Mouse (Mus musculus) intestine, embryonic 15.5 days (tissue): ENCODE data around the gene Olfr135. TPM values are rescaled to one million over a fixed set of nuclear protein-coding genes. Genes with fewer than 3 reads are reported as not detected.

Experiments
- ATAC-seq: fragments of 200-750 bp; cut with Nextera tagmentation; 2 replicates; pipeline ENCODE4 v1.8.0; 2017; ENCODE audit warnings: moderate TSS enrichment, moderate library complexity
- H3K27ac ChIP-seq: fragments of 300-500 bp; sonication (generic); 2 replicates; pipeline ENCODE4 v1.5.1; 2015; ENCODE audit warnings: mild to moderate bottlenecking, inconsistent platforms
- H3K27me3 ChIP-seq: fragments of 300-500 bp; sonication (generic); replicated peaks from 2 replicates; pipeline ENCODE4 v1.6.1; 2015; ENCODE audit warnings: inconsistent platforms
- H3K36me3 ChIP-seq: fragments of 300-500 bp; sonication (generic); 2 replicates; pipeline ENCODE4 v1.6.1; 2015; ENCODE audit warnings: inconsistent platforms
- H3K4me1 ChIP-seq: fragments of 300-500 bp; sonication (generic); replicated peaks from 2 replicates; pipeline ENCODE4 v1.6.1; 2015; ENCODE audit warnings: inconsistent platforms
- H3K4me2 ChIP-seq: fragments of 300-500 bp; sonication (generic); replicated peaks from 2 replicates; pipeline ENCODE4 v1.6.1; 2015; ENCODE audit warnings: mild to moderate bottlenecking, inconsistent platforms
- H3K4me3 ChIP-seq: fragments of 300-500 bp; sonication (generic); replicated peaks from 2 replicates; pipeline ENCODE4 v1.5.1; 2015; ENCODE audit warnings: inconsistent platforms
- H3K9ac ChIP-seq: fragments of 300-500 bp; sonication (generic); 2 replicates; pipeline ENCODE4 v1.6.1; 2015; ENCODE audit warnings: inconsistent platforms
- H3K9me3 ChIP-seq: fragments of 300-500 bp; sonication (generic); 2 replicates; pipeline ENCODE4 v1.6.1; 2016; ENCODE audit warnings: inconsistent platforms
- WGBS: fragments of 180-500 bp; shearing (Covaris S2); methylation state at CpG from one replicate; pipeline ENCODE4 v1.1.7; 2015; 5-methylcytosine and 5-hydroxymethylcytosine counted together
- polyA plus RNA-seq: library from polyadenylated mRNA; unstranded; fragments of >200 nt; fragmentation: Nextera tagmentation; extraction: Ambion mirVana; gene quantifications from 2 replicates; pipeline ENCODE4 v1.2.1, GENCODE M21; 2015

Olfr135 gene
- polyA plus RNA-seq: not detected in 2 replicates

DNA sequence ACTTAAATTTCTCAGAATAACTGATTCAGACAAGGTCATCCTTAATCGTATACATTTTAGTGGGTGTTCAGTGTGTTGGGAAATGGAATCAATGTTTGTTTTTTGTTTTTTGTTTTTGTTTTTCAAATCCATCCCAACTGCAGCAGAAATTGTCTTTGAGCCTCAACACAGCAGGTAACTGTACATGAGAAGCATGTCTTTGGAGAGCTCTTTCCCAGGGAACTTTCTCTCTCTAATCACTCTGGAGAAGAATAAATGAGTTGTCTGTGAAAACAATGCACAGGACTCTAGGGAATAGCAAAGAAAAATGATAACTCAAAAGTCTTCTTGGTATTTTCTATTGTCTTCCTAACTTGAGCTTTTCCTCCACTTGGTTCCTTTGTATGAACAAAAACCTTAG, at the start of gene Olfr135:
Olfr135 (plus strand) TSS at position 301 of the 400 bp plus-strand sequence.
- Histone ChIP-seq H3K36me3 (no peaks in the 10 kb centered on the region), H3K4me2 (no peak within 1 kb of the TSS), H3K27ac (no peak within 1 kb of the TSS), H3K27me3 (no peaks in the 10 kb centered on the region), H3K4me1 (no peaks in the 10 kb centered on the region), H3K9me3 (no peaks in the 10 kb centered on the region), H3K9ac (no peak within 1 kb of the TSS), H3K4me3 (no peak within 1 kb of the TSS)
- WGBS: 92% methylated on average over 1 of the region's 1 CpGs
- ATAC-seq: no peak

DNA sequence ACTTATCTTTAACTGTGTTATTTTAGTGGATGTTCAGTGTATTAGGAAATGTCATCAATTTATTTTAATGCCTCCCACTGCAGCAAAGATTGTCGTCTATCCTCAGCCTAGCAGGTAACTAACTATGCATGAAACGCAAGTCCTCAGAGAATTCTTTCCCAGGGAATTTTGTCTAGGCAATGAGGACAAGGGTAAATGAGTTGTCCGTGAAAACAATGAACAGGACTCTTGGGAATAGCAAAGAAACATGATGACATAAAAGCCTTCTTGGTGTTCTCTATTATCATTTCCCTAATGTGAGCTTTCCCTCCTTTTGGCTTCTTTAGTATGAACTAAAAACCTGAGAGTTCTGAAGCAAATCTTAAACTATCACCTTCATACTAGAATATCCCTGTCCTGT, 33.0 kb upstream of the Olfr135 start, which contains the start of gene Olfr134:
Olfr134 (plus strand) TSS at position 301 of the 400 bp plus-strand sequence.
- Histone ChIP-seq H3K36me3 (no peaks in the 10 kb centered on the region), H3K9ac (no peak within 1 kb of the TSS), H3K4me3 (no peak within 1 kb of the TSS), H3K4me1 (no peaks in the 10 kb centered on the region), H3K27me3 (no peaks in the 10 kb centered on the region), H3K27ac (no peak within 1 kb of the TSS), H3K4me2 (no peak within 1 kb of the TSS), H3K9me3 (no peaks in the 10 kb centered on the region)
- WGBS: 70% methylated on average over 3 of the region's 3 CpGs
- no peak for ATAC-seq

Other genes starting within 250 kb of the Olfr135 start
- not detected in 2 replicates for gene Olfr129, start 144.3 kb upstream of the Olfr135 start, polyA plus RNA-seq
- gene Olfr130, start 140.4 kb upstream of the Olfr135 start, polyA plus RNA-seq: not detected in 2 replicates
- not detected in 2 replicates for gene Olfr131, start 115.6 kb upstream of the Olfr135 start, polyA plus RNA-seq
- gene Olfr132, start 69.8 kb upstream of the Olfr135 start, polyA plus RNA-seq: not detected in 2 replicates
- gene Olfr133, start 59.1 kb upstream of the Olfr135 start, polyA plus RNA-seq: not detected in 2 replicates
- gene Olfr134, start 32.9 kb upstream of the Olfr135 start, polyA plus RNA-seq: not detected in 2 replicates
- gene Olfr138, start 56.7 kb downstream of the Olfr135 start, polyA plus RNA-seq: not detected in 2 replicates
- not detected in 2 replicates for gene Olfr137, start 103.2 kb downstream of the Olfr135 start, polyA plus RNA-seq
- gene Olfr136, start 125.5 kb downstream of the Olfr135 start, polyA plus RNA-seq: not detected in 2 replicates
- not detected in 2 replicates for gene Esp36, start 215.8 kb downstream of the Olfr135 start, polyA plus RNA-seq